Mouse (Mus musculus) midbrain, embryonic 13.5 days (tissue): ENCODE measurements at regions not wholly inside any gene's neighbourhood (a gene's known extent, or its start where the extent isn't known, plus 50 kb on each side); places are given as distances from the start of the nearest gene placed in this dataset.

ENCODE experiments used
- ATAC-seq: fragments of 200-750 bp; cut with Nextera tagmentation; 2 replicates; pipeline ENCODE4 v1.8.0; 2017; ENCODE audit warnings: mild to moderate bottlenecking, moderate TSS enrichment, moderate library complexity
- H3K27ac ChIP-seq: fragments of 300-500 bp; sonication (generic); 2 replicates; pipeline ENCODE4 v1.5.1; 2015; ENCODE audit warnings: inconsistent platforms, mild to moderate bottlenecking, moderate library complexity
- H3K27me3 ChIP-seq: fragments of 300-500 bp; sonication (generic); 2 replicates; pipeline ENCODE4 v1.6.1; 2015; ENCODE audit warnings: mild to moderate bottlenecking, inconsistent platforms
- H3K36me3 ChIP-seq: fragments of 300-500 bp; sonication (generic); 2 replicates; pipeline ENCODE4 v1.6.1; 2015; ENCODE audit warnings: mild to moderate bottlenecking, inconsistent platforms
- H3K4me1 ChIP-seq: fragments of 300-500 bp; sonication (generic); replicated peaks from 2 replicates; pipeline ENCODE4 v1.6.1; 2015; ENCODE audit warnings: inconsistent platforms
- H3K4me2 ChIP-seq: fragments of 300-500 bp; sonication (generic); replicated peaks from 2 replicates; pipeline ENCODE4 v1.6.1; 2015; ENCODE audit warnings: moderate library complexity, mild to moderate bottlenecking, inconsistent platforms
- H3K4me3 ChIP-seq: fragments of 300-500 bp; sonication (generic); replicated peaks from 2 replicates; pipeline ENCODE4 v1.5.1; 2015; ENCODE audit warnings: mild to moderate bottlenecking, inconsistent platforms
- H3K9ac ChIP-seq: fragments of 300-500 bp; sonication (generic); replicated peaks from 2 replicates; pipeline ENCODE4 v1.6.1; 2015; ENCODE audit warnings: mild to moderate bottlenecking, inconsistent platforms
- H3K9me3 ChIP-seq: fragments of 300-500 bp; sonication (generic); 2 replicates; pipeline ENCODE4 v1.6.1; 2016; ENCODE audit warnings: mild to moderate bottlenecking, inconsistent platforms
- WGBS: fragments of 180-500 bp; shearing (Covaris S2); methylation state at CpG from one replicate; pipeline ENCODE4 v1.1.7; 2015; 5-methylcytosine and 5-hydroxymethylcytosine counted together

DNA sequence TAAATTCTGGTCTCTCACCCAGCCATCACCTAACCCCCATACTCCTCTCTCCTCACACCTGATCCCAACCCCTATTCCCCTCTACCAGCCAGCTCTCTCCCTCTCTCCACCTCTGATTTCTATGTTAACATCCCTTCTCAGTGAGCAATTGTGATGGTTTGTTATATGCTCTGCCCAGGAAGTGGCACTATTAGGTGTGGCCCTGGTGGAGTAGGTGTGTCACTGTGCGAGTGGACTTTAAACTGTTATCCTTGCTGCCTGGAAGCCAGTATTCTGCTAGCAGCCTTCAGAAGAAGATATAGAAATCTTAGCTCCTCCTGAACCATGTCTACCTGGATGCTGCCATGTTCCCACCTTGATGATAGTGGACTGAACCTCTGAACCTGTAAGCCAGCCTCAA, 114.4 kb upstream of the Vegfc start:
- 96% methylated on average over 1 of the region's 1 CpGs for WGBS
- no peak for ATAC-seq

DNA sequence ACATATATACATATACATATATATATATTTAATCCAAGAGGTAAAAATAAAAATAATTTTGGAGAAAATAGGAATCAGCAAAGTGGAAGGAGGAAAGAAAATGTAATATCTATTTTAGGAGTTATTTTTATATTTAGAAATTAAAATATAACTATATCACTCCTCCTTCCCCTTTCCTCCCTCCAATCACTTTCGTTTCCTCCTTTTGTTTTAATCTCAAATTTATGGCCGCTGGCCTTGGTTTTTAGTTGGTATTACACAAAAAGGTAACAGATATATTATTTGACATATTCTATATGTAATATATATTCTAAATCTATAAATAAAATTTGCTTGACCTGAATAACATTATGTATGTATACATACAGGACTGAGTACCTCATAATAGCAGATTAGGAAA, 93.1 kb upstream of the Vegfc start:
- Histone ChIP-seq H3K36me3 (no peaks in the 10 kb centered on the region), H3K4me3 (no peak overlapping the region), H3K4me1 (no peaks in the 10 kb centered on the region), H3K9me3 (no peaks in the 10 kb centered on the region), H3K9ac (no peak overlapping the region), H3K27me3 (no peaks in the 10 kb centered on the region), H3K4me2 (no peak overlapping the region), H3K27ac (no peak overlapping the region)
- 87% methylated on average over 2 of the region's 2 CpGs for WGBS
- ATAC-seq: no peak

More for the DNA sequence above, 114.4 kb upstream of the Vegfc start:
- H3K9ac ChIP-seq: no peak overlapping the region
- H3K36me3 ChIP-seq: no peaks in the 10 kb centered on the region
- no peak overlapping the region for H3K4me2 ChIP-seq
- H3K9me3 ChIP-seq: no peaks in the 10 kb centered on the region
- H3K27me3 ChIP-seq: no peaks in the 10 kb centered on the region
- H3K4me1 ChIP-seq: no peaks in the 10 kb centered on the region
- H3K4me3 ChIP-seq: no peak overlapping the region
- H3K27ac ChIP-seq: no peak overlapping the region

DNA sequence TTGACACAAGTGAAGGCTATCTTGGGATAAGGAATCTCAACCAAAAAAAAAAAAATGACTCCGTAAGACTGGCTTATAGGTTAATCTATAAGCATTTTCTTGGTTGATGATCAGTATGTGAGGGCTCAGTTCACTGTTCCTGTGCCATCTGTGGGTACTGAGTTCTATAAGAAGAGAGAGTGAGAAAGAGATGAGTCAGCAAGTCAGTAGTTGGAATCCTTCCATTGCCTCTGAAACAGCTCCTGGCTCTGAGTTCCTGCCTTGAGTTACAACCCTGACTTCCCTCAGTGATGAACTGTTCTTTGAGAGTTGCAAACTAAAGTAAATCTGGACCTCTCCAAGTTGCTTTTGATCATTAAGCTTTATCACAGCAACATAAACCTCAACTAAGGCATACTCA, 91.7 kb upstream of the Vegfc start:
- H3K27ac ChIP-seq: no peak overlapping the region
- no peak overlapping the region for H3K9ac ChIP-seq
- no peak for ATAC-seq
- no peaks in the 10 kb centered on the region for H3K4me1 ChIP-seq
- no peaks in the 10 kb centered on the region for H3K36me3 ChIP-seq
- no peak overlapping the region for H3K4me3 ChIP-seq
- H3K27me3 ChIP-seq: no peaks in the 10 kb centered on the region
- WGBS: 100% methylated on average over 1 of the region's 1 CpGs
- no peaks in the 10 kb centered on the region for H3K9me3 ChIP-seq
- H3K4me2 ChIP-seq: no peak overlapping the region

DNA sequence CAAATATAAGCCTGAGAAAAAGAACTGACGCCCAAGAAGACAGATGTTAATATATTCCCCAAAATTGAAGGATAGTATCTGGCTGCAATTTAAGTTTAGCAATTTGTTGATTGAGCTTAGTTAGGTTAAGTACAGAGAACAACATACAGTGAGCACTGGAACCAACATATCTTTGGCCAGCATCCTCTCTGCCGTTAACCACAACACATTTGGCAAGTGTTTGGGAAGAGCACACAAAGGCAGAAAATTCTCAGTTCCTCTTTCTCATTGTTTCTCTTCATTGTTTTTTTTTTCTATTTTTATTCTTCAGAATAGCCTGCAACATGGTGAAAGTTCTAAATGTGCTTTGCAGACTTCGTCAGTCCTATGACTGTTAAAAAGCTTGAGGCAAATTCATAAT, 83.2 kb upstream of the Vegfc start:
- ATAC-seq: no peak
- WGBS: 93% methylated on average over 3 of the region's 3 CpGs

DNA sequence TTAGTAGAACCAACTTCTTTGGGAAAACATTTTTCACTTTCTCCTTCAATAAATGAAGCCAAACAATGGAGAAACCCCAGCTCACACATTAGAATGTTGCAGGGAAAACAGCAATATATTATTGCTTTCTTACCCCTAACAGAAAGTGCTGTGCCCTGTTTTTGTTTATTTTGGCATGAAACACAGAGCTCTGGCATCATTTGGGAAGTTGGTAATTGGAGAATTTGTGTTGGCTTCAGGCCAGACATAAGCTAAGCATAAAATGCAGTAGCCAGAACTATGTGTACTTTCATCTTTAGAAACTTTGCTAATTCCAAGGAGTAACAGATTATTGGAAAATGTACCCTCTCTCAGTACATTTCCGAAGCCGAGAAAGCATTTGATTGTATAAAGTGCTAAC, 79.9 kb upstream of the Vegfc start:
- Histone ChIP-seq H3K36me3 (no peaks in the 10 kb centered on the region), H3K4me2 (no peak overlapping the region), H3K4me1 (no peaks in the 10 kb centered on the region), H3K4me3 (no peak overlapping the region), H3K27ac (no peak overlapping the region), H3K9me3 (no peaks in the 10 kb centered on the region), H3K27me3 (no peaks in the 10 kb centered on the region), H3K9ac (no peak overlapping the region)
- ATAC-seq: no peak
- 89% methylated on average over 2 of the region's 2 CpGs for WGBS

More for the DNA sequence above, 83.2 kb upstream of the Vegfc start:
- no peaks in the 10 kb centered on the region for H3K9me3 ChIP-seq
- H3K4me2 ChIP-seq: no peak overlapping the region
- no peaks in the 10 kb centered on the region for H3K27me3 ChIP-seq
- H3K4me1 ChIP-seq: no peaks in the 10 kb centered on the region
- H3K9ac ChIP-seq: no peak overlapping the region
- H3K36me3 ChIP-seq: no peaks in the 10 kb centered on the region
- H3K27ac ChIP-seq: no peak overlapping the region
- no peak overlapping the region for H3K4me3 ChIP-seq

DNA sequence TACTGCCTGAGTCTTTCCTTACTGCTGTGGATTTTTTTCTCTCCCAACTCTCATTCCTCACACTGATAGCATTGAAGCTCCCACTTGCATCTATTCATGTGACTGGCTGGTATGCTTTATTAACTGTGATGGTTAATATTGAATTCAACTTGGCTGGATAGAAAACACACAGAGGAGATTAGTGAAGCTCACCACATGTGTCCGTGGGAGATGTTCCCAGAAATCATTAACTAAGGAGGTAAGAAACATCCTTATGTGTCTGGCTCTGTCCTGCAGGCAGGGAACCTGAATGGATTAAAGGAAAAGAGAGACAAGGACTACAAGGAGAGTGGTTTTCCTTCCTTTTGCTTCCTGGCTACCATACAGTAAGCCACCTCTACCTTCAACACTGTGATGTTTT, 74.5 kb upstream of the Vegfc start:
- Histone ChIP-seq H3K4me2 (no peak overlapping the region), H3K9me3 (no peaks in the 10 kb centered on the region), H3K36me3 (no peaks in the 10 kb centered on the region), H3K4me3 (no peak overlapping the region), H3K27ac (no peak overlapping the region), H3K9ac (no peak overlapping the region), H3K27me3 (no peaks in the 10 kb centered on the region), H3K4me1 (no peaks in the 10 kb centered on the region)
- 45% methylated on average over 1 of the region's 1 CpGs for WGBS
- ATAC-seq: no peak

DNA sequence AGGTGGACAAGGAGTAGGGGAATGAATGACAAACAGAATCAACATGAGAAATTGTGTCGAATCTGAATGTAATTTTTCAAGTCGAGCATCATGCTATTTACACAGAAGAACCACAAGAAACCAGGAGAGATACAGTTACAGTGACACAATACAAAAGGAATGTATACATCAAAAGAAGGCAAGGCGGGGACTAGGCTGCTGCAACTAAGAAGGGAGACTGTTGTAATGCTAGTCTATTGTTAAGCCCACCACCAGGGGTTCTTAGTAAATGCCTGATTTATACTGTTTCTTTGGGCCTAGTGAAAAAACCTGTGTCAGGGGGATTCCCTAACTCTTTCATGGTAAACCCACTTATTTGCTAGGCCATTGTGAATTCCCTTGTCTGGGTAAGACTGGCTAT, 63.3 kb upstream of the Vegfc start:
- H3K9me3 ChIP-seq: no peaks in the 10 kb centered on the region
- WGBS: 25% methylated on average over 3 of the region's 3 CpGs
- H3K4me2 ChIP-seq: no peak overlapping the region
- H3K36me3 ChIP-seq: no peaks in the 10 kb centered on the region
- H3K27me3 ChIP-seq: no peaks in the 10 kb centered on the region
- H3K4me1 ChIP-seq: no peaks in the 10 kb centered on the region
- no peak overlapping the region for H3K27ac ChIP-seq
- no peak overlapping the region for H3K9ac ChIP-seq
- no peak for ATAC-seq
- no peak overlapping the region for H3K4me3 ChIP-seq

DNA sequence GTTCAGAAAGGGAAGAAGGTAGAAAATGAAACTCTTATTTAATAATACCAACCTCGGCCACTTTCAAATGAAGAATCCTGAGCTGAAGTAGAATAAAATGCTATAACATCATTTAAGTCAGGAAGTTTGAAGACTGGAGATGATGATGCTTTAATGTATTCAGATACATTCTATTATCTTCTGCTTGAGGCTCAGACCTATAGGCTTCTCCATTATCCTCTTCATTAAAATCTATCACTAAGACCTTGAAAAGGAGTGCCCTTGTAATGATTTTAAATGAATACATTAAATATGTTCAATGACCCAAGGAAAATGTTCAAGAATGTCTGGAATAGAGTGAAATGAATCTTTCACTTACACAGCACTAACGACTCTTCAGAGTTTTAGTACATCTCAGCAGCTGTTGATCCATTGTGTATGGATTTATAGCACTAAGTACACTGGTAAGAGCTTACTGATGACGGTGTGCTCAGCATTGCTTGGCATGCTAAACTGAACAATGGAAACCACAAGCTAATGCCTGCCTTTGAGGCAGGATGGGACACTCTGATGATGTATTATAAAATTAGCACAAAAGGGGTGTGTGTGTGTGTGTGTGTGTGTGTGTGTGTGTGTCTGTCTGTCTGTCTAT, 58.8 kb upstream of the Vegfc start:
- peak; percentile 60; the same call in 1 of the 2 replicates for ATAC-seq
- Histone ChIP-seq H3K9ac (no peak overlapping the region), H3K36me3 (no peaks in the 10 kb centered on the region), H3K4me1 (no peaks in the 10 kb centered on the region), H3K9me3 (no peaks in the 10 kb centered on the region), H3K27ac (no peak overlapping the region), H3K27me3 (no peaks in the 10 kb centered on the region), H3K4me3 (no peak overlapping the region), H3K4me2 (no peak overlapping the region)
- 40% methylated on average over 3 of the region's 3 CpGs for WGBS
